Mouse (Mus musculus) testis, adult 2 months (tissue): ENCODE measurements around the gene Nat8f5.

Experiments used
- CTCF ChIP-seq: fragments of 200-500 bp; IDR thresholded peaks from 2 replicates; pipeline ENCODE4 v1.5.1; 2012; ENCODE audit warnings: low read depth, mild to moderate bottlenecking, inconsistent platforms, low read length, moderate library complexity; ENCODE audit not compliant: control insufficient read depth, insufficient read depth, insufficient replicate concordance
- POLR2A ChIP-seq: fragments of 200-500 bp; IDR thresholded peaks from 2 replicates; pipeline ENCODE4 v1.6.1; 2012; ENCODE audit warnings: low read depth, mild to moderate bottlenecking, inconsistent platforms, low read length, moderate library complexity; ENCODE audit not compliant: control insufficient read depth

DNA sequence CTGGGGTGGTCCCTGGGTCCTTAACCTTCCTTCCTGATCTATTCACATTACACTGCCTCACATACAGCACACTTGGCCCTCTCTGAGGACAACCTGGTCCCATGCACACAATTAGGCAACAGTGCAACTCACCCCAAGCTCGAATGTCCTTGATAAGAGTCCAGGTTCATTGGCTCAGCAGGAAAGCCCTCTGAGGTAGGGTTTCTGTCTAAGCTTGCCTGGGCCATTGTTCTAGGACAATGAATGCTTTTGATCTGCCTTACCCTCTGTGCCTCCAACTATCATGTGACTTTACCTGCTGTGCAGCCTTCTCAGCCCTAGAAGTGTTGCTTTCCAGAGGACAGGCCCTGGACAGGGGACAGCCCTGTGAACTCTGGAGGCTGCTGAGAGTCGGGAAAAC is 28.5 kb upstream of the Nat8f5 start:
- TF ChIP-seq CTCF, result no peak
- TF ChIP-seq POLR2A, result no peak
